Mouse (Mus musculus): ENCODE data around the gene Ncoa7.

Ncoa7 gene

DNA sequence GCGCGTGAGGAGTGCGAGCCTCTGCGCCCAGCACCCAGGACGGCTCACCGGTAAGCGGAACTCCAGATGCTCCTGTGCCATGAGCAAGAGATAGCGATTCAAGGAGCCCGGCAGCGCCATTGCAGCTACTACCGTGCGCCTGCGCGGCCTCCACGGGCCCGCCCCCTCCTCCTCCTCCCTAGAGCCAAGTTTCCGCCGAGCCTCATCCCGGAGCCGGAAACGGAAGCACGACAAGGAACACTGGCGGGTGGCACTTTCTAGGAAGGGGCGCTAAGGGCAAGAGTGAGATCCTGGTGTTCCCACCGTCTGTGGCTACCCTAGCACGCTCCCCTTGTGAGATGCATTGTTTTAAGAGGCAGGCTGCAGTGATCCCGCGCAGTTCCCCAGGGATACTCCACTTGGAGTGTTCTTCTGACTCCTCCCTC is 202.6 kb downstream of the Ncoa7 start, which contains the start of gene Trmt11:
Trmt11 (minus strand) TSS at position 208 of the 425 bp plus-strand sequence.
- in situ Hi-C loops (cut with MboI, MseI) = no loop called here

DNA sequence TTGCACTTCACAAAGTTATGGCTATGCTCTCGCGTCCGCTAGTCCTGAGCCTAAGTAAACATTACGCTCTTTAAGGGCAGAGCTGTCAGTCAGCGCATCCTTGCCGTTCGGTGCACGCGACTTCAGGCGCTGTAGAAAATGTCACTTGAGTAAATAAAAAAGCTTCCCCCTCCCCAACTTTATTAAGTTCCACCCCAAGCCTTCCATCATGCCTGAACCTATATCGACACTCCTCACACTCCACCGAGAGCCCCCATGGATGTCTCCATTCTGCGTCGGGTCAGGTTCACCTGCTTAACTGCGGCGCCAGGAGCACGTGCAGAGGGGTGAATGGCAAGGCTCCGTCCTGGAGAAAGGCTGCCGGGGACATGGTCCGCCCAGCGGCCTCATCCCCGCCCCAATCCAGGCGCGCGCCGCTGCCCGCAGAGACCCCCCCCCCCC is 203.0 kb downstream of the Ncoa7 start:
- in situ Hi-C loops (cut with MboI, MseI) = no loop called here

DNA sequence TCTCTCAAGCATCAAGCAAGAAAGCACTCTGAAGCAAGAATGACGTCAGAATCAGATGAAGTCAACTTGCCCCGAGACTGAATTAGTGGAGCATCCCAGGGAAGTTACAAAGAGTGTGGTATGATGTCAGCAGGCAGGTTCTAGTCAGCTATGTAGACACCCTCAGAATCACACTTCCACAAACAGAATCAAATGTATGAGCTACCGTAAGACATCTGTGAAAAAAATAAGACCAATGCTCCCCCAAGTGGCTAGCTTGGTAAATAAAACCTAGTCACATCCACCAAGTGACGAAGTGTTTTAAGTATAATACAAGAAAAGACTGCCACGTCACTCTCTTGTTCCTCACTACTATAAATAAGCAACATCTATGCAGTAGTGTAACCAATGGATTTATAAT is 216.1 kb downstream of the Ncoa7 start:
- in situ Hi-C loops (cut with MboI, MseI) = no loop called here

DNA sequence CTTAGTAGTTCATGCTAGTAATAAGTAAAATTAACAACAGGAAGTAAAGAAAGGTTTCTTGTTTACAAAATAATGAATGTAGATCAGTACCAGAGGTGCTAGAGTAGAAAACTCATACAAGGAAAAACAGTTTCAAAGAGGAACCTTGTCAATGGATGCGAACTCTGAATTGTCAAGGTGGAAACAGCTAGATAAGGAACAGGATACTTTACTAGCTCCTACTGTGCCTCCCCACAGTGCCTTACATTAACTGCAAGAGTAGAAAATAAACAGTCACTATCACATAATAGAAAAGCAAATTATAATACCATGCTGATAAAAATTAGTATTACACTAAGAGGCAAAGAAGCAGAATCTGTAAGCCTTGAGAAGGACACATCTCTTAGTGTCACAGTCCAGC is 217.4 kb downstream of the Ncoa7 start:
- in situ Hi-C loops (cut with MboI, MseI) = no loop called here
